Mouse (Mus musculus): Measurements from ENCODE around the gene Ftsj3. TPM values are rescaled to one million over a fixed set of nuclear protein-coding genes. Genes with fewer than 3 reads are reported as not detected.
"Not testable (repeated sequence)": the region's sequence is repeated elsewhere in the genome, so short reads cannot be mapped to it uniquely, and the experiment has no call there.

Gene Ftsj3
- polyA plus RNA-seq, 1 experiment: 11.7 TPM

DNA sequence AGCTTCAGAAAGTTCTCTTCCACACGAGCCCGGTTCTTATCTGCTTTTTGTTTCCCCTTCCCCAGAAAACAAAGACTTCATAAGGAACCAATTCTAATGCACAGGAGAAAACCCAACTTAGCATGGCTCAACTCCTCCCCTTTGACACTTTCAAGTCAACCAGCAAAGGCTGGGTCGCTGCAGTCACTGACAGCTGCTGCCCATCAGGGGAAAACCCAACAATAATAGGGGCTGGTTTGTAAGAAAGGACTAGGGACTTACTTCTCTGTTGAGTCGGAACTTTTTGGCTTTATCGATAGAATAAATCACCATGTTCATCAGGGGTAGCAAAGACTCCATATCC is 53.8 kb downstream of the Ftsj3 start, which contains the start of gene Strada:
Strada (minus strand) TSS at position 46 of the 343 bp plus-strand sequence.
- Histone ChIP-seq H3K27ac (ENCODE audit: insufficient read depth, low read depth, low read length) (no peak within 1 kb of the TSS), H3K36me3 (ENCODE audit: control insufficient read depth, insufficient read depth, low read length) (peaks cover 19% of the 10 kb centered on the region), H3K4me3 (ENCODE audit: insufficient read depth, low read depth, low read length) (no peak within 1 kb of the TSS), H3K27me3 (replicated peaks; ENCODE audit: control insufficient read depth, insufficient read depth, low read length) (no peaks in the 10 kb centered on the region), H3K4me1 (ENCODE audit: control insufficient read depth, insufficient read depth, low read length) (no peaks in the 10 kb centered on the region)
- no peak for DNase-seq
- 74% methylated on average over 5 of the region's 5 CpGs for WGBS
- TF ChIP-seq POLR2A (IDR thresholded peaks at IDR 0.05; ENCODE audit: low read depth, low read length) (no peak), CTCF (conservative IDR thresholded peaks at IDR 0.05; ENCODE audit: insufficient read depth, insufficient read length, low read depth, low read length) (no peak)

DNA sequence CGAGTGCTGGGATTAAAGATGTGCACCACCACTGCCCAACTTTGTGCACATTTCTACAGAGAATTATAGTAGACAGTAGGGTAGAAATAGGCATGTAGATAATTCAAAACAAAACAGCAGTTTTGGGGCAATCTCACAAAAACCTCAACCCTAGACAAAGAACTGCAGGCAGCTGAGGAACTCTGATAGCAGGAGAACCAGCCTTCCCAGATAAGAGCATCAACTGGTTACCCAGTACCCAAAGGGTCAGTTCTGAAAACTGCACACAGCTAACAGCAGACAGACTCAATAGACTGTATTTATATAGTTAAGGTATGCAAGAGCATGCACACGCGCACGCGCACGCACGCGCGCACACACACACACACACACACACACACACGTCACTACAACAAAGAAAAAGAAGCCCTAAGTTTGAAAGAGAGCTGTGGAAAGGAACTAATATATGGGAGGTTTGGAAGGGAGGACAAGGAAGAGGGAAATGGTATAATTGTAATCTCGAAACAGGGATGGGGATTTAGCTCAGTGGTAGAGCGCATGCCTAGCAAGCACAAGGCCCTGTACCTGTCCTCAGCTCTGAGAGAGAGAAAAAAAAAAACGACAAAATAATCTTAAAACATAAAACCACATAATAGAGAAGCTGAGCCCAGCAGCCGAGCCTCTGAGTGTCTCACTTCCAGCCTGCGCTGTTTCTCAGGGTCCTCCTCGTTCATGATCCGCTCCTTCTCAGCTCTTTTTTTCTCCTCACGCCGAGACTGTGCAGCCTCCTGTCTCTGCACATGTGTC is 54.3 kb downstream of the Ftsj3 start:
- Histone ChIP-seq H3K27ac (ENCODE audit: insufficient read depth, low read depth, low read length) (no peak overlapping the region), H3K4me3 (ENCODE audit: insufficient read depth, low read depth, low read length) (no peak overlapping the region), H3K27me3 (replicated peaks; ENCODE audit: control insufficient read depth, insufficient read depth, low read length) (no peaks in the 10 kb centered on the region), H3K36me3 (ENCODE audit: control insufficient read depth, insufficient read depth, low read length) (peaks cover 19% of the 10 kb centered on the region), H3K4me1 (ENCODE audit: control insufficient read depth, insufficient read depth, low read length) (no peaks in the 10 kb centered on the region)
- no peak for DNase-seq
- 88% methylated on average over 19 of the region's 19 CpGs for WGBS
- no peak for TF ChIP-seq CTCF (conservative IDR thresholded peaks at IDR 0.05; ENCODE audit: insufficient read depth, insufficient read length, low read depth, low read length)
- TF ChIP-seq POLR2A (IDR thresholded peaks at IDR 0.05; ENCODE audit: low read depth, low read length): no peak

DNA sequence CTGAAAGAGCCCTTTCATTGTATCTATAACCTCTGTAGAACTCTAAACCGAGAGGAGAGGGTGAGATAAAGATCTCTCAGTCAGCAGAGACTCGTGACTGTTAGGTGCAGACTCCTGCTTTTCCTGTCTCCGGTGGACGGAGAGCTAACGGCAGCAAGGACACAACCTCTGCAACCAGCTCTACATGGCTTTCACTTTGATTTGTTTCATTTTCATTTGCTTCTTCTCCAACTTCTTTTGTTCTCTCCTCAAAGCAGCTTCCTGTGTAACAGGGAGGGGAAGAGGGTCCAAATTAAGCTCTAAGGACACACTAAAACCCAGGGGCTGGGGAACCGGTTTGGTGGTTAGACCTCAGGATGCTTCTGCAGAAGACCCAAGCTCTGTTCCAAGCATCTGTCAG is 55.1 kb downstream of the Ftsj3 start:
- no peak for DNase-seq
- Histone ChIP-seq H3K4me3 (ENCODE audit: insufficient read depth, low read depth, low read length) (no peak overlapping the region), H3K27ac (ENCODE audit: insufficient read depth, low read depth, low read length) (0 out of 2 replicates have a peak overlapping the region, but pooled peaks have one; percentile 23), H3K4me1 (ENCODE audit: control insufficient read depth, insufficient read depth, low read length) (no peaks in the 10 kb centered on the region), H3K27me3 (replicated peaks; ENCODE audit: control insufficient read depth, insufficient read depth, low read length) (no peaks in the 10 kb centered on the region), H3K36me3 (ENCODE audit: control insufficient read depth, insufficient read depth, low read length) (peaks cover 19% of the 10 kb centered on the region)
- whole genome bisulfite sequencing: 52% methylated on average over 6 of the region's 6 CpGs
- no peak for TF ChIP-seq POLR2A (IDR thresholded peaks at IDR 0.05; ENCODE audit: low read depth, low read length)
- no peak for TF ChIP-seq CTCF (conservative IDR thresholded peaks at IDR 0.05; ENCODE audit: insufficient read depth, insufficient read length, low read depth, low read length)

DNA sequence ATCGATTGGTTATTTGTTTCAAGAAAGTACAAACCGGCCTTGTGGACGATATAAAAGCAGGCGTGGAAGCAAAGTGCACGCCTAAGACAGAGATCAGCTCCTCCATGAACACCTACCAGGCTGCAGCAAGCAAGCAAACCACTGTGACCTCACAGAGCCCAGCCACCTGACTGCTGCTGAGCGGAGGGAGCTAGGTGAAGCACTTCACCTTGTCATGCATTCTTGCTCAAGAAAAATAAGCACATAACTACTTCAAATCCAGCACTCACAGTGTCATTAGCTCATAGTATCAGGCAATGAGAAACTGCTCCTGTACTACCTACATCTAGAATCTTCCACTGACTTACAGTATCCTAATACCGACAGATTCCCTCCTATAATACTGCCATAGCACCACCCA is 55.9 kb downstream of the Ftsj3 start:
- not testable (repeated sequence) for H3K4me3 ChIP-seq (ENCODE audit: insufficient read depth, low read depth, low read length); DNase-seq; H3K27me3 ChIP-seq (replicated peaks; ENCODE audit: control insufficient read depth, insufficient read depth, low read length); H3K4me1 ChIP-seq (ENCODE audit: control insufficient read depth, insufficient read depth, low read length); H3K27ac ChIP-seq (ENCODE audit: insufficient read depth, low read depth, low read length)
- 91% methylated on average over 7 of the region's 7 CpGs for whole genome bisulfite sequencing
- H3K36me3 ChIP-seq (ENCODE audit: control insufficient read depth, insufficient read depth, low read length): peaks cover 17% of the 10 kb centered on the region

Other genes with a start within 250 kb of the Ftsj3 start
- 0.04 and 0.06 TPM in 2 replicates for gene Kcnh6, start 248.0 kb downstream of the Ftsj3 start, polyA plus RNA-seq (2012; rRNA removed)
- 34.1 and 37.7 TPM in 2 replicates for gene Dcaf7, start 219.2 kb downstream of the Ftsj3 start, polyA plus RNA-seq (2012; rRNA removed)
- gene Taco1, start 190.0 kb downstream of the Ftsj3 start, polyA plus RNA-seq (2012; rRNA removed): 21.3 and 21.4 TPM in 2 replicates
- 27.8 and 31.6 TPM in 2 replicates for gene Map3k3, start 171.5 kb downstream of the Ftsj3 start, polyA plus RNA-seq (2012; rRNA removed)
- not detected in 2 replicates for gene Gm10840, start 95.2 kb downstream of the Ftsj3 start, polyA plus RNA-seq (2012; rRNA removed)
- gene Limd2, start 95.2 kb downstream of the Ftsj3 start, polyA plus RNA-seq (2012; rRNA removed): 27.8 and 48.3 TPM in 2 replicates
- gene Strada, start 53.9 kb downstream of the Ftsj3 start, polyA plus RNA-seq (2012; rRNA removed): 28.4 and 28.5 TPM in 2 replicates
- gene Ccdc47, start 39.7 kb downstream of the Ftsj3 start, polyA plus RNA-seq (2012; rRNA removed): 14.0 and 20.6 TPM in 2 replicates
- gene Ddx42, start 39.2 kb downstream of the Ftsj3 start, polyA plus RNA-seq (2012; rRNA removed): 8.3 and 10.0 TPM in 2 replicates
- 52.5 and 66.9 TPM in 2 replicates for gene Psmc5, start 75 bp upstream of the Ftsj3 start, polyA plus RNA-seq (2012; rRNA removed)
- gene Smarcd2, start 16.9 kb upstream of the Ftsj3 start, polyA plus RNA-seq (2012; rRNA removed): 70.0 and 77.9 TPM in 2 replicates
- gene Tcam1, start 20.6 kb upstream of the Ftsj3 start, polyA plus RNA-seq (2012; rRNA removed): 0.02 and 0.03 TPM in 2 replicates
- 0.16 TPM in 1 of 2 replicates, not detected in the other for gene Gh, start 45.8 kb upstream of the Ftsj3 start, polyA plus RNA-seq (2012; rRNA removed)
- gene Cd79b, start 58.7 kb upstream of the Ftsj3 start, polyA plus RNA-seq (2012; rRNA removed): 2.7 and 17.9 TPM in 2 replicates
- 0.11 and 1.9 TPM in 2 replicates for gene Scn4a, start 97.2 kb upstream of the Ftsj3 start, polyA plus RNA-seq (2012; rRNA removed)
- gene Prr29, start 109.4 kb upstream of the Ftsj3 start, polyA plus RNA-seq (2012; rRNA removed): 0.12 and 0.58 TPM in 2 replicates
- 35.0 and 38.1 TPM in 2 replicates for gene Icam2, start 132.0 kb upstream of the Ftsj3 start, polyA plus RNA-seq (2012; rRNA removed)
- gene Ern1, start 231.8 kb upstream of the Ftsj3 start, polyA plus RNA-seq (2012; rRNA removed): 12.6 and 15.1 TPM in 2 replicates